Mouse (Mus musculus): ENCODE measurements at regions not wholly inside any gene's neighbourhood (a gene's known extent, or its start where the extent isn't known, plus 50 kb on each side); places are given as distances from the start of the nearest gene placed in this dataset.

GRCm38 (mm10) chr8:76538806-76539480 is 360.3 kb upstream of the Nr3c2 start:
- DNase-seq (ENCODE audit: low spot score in 2 of 2): peak; percentile 39 to 50

GRCm38 (mm10) chr8:76539638-76540037 is 359.6 kb upstream of the Nr3c2 start:
- DNase-seq (ENCODE audit: low spot score in 2 of 2): no peak

DNA sequence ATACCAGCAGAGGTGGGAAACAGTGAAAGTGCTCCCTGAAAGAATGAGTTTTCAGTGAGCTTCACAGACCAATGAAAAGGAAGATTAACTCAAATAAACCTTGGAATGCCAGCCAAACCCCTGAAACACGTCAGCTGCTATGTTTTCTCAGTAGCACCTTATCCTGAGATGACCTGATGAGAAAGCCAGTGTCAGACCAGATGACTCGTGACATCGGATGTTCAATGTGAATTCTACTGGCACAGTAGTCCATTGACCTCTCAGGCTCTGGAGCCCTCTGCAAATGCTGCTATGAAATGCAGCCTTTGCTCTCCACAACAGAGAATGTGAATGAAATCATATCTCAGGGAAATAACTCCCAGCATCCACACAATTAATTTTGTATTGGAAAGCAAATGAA is 358.6 kb upstream of the Nr3c2 start:
- no peak for DNase-seq (ENCODE audit: low spot score in 2 of 2)

DNA sequence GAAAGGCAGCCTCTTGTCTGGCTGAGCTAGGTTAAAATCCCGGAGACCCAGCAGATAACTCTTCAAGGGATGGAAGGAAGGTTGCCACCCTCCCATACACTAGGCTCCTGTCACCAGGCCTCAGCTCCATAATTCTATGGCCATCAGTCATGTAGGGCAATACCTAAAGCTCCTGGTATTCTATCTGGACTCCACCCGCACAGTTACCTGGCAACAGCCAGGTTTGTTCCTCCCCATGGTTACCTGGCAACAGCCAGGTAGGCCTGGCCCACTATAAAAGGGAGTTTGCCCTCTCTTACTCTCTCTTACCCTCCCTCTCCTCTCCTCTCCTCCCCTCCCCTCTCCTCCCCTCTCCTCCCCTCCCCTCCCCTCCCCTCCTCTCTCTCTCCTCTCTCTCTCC is 347.6 kb upstream of the Nr3c2 start:
- no peak for DNase-seq (ENCODE audit: low spot score in 2 of 2)

- no peak for DNase-seq (ENCODE audit: low spot score in 2 of 2)
These were observed 297.7 kb upstream of the Nr3c2 start for GRCm38 (mm10) chr8:76601566-76601965.

GRCm38 (mm10) chr8:76618721-76619120 is 280.5 kb upstream of the Nr3c2 start:
- no peak for DNase-seq (ENCODE audit: low spot score in 2 of 2)

DNA sequence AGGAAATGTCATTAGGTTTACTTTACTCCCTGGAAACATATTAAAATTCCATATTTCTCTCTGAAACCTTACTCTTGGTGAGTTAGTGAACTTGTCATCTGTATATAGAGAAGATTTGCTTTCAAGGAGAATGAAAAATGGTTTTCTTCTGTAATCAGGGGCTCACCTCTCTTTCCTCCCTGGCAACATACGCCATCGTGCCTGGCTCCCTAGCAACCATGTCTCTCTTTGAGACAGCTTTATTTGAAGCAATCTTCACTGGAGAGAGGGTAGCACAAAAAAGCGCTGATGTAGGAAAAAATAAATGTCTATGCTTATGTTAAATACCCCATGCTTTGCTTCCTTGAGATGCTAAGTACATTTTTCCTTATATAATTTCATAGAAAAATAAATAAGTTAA is 278.4 kb upstream of the Nr3c2 start:
- no peak for DNase-seq (ENCODE audit: low spot score in 2 of 2)

- DNase-seq (ENCODE audit: low spot score in 2 of 2): no peak
These were observed 266.2 kb upstream of the Nr3c2 start for GRCm38 (mm10) chr8:76633086-76633485.
